Mouse (Mus musculus) brain, embryonic 14.5 days (tissue): ENCODE measurements around the gene Fhl1.

Experiments used
- CTCF ChIP-seq: fragments of 200-500 bp; IDR thresholded peaks from 2 replicates; pipeline ENCODE4 v1.5.1; 2012; ENCODE audit warnings: inconsistent platforms, mild to moderate bottlenecking, moderate library complexity, borderline replicate concordance; ENCODE audit not compliant: insufficient read depth, insufficient read length; ENCODE audit errors: extremely low read depth
- POLR2A ChIP-seq: fragments of 200-500 bp; IDR thresholded peaks from 2 replicates; pipeline ENCODE4 v1.6.1; 2012; ENCODE audit warnings: mild to moderate bottlenecking, inconsistent platforms, borderline replicate concordance; ENCODE audit not compliant: poor library complexity, insufficient read depth, insufficient read length, severe bottlenecking; ENCODE audit errors: extremely low read depth

DNA sequence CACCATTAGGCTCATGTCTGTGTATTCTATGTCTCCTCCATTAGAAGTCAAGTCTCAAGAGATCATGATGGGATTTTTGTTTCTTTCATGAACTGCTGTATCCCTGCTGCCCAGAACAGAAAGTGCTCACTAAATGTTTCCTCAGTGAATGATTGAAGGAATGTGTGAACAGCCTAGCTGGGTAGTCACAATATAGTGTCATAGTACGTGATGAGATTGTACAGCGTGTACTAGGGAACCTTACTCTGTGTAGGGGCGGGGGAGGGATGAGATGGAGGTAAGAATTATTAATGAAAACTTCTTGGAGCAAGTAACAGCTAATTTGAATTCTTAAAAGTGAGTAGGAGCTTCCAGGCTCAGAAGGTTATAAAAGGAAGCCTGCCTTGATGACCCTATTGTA lies 30.3 kb upstream of the Fhl1 start:
- TF ChIP-seq CTCF (no peak), POLR2A (no peak)
